Mouse (Mus musculus): ENCODE results near the gene Tmprss11a.

- TF ChIP-seq POLR2A (IDR thresholded peaks at IDR 0.05; ENCODE audit: borderline replicate concordance, low read depth, low read length): no peak
- no peak for TF ChIP-seq CTCF (IDR thresholded peaks at IDR 0.05; ENCODE audit: low read depth, low read length)
Measured at GRCm38 (mm10) chr5:86438548-86438947, 30.2 kb downstream of the Tmprss11a start.
